Mouse (Mus musculus): ENCODE measurements around the gene Rin2.

The Rin2 gene

GRCm38 (mm10) chr2:145829231-145829630 lies 154.2 kb downstream of the Rin2 start:
- no peak for DNase-seq (ENCODE audit: low read depth)

DNA sequence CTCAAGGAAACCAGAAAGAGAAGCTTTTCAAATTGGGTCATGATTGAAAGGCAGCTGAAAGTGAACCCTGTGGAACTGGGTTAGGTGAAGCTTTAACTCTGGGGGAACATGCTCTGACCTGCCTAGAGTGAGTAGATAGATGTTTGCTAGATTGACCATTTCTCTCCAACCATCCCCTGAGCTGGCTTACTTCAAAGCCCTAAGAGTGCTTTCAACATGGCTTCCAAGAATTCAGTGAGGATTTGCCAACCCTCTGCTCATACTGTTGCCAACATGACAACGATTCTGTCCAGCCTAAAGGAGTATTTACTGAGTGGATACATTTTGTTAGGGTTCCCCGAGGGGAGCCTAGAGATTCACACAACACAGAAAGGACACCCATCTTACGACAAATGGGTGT lies 155.4 kb downstream of the Rin2 start:
- DNase-seq (ENCODE audit: low read depth), result no peak

DNA sequence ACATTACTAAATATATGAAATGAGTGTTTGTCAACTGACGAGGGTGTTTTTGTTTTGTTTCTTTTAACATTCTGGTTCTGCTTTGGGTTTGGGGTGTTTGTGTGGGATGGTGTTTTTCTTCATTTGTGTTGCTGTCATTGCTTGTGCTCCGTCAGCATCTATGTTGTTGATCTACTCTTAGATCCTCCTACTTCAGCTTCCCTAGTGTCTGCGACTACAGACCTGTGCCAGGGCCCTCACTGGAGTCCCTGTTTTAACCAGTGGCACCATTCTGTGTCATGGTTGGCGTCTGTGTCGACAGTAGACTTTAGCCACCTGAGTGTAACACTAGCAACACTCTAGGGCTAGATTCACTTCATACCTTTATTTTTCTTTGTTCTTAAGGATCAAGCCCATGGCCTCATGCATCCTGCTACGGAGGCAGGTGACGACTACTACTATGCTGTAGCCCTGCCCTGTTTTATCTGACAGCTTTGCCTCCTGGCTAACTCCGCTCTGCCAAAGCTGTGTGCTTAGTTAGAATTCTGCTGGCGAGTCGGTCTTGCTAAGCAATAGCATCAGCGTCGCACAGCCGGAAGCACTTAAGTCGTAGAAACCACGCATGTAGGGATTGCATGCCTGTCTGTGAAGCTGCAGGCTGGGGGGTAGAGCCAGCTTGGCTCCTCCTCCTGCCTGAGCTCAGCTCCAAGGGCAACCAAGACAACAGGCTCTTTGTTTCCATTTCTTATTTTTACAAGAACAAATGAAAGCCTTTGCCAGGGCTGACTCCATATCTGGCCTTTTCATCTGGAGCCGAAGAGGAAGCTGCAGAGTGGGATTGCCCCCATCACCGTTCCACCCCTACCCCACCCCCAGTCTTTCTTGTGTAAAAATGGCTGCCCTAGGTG lies 157.2 kb downstream of the Rin2 start:
- peak; percentile 87 for DNase-seq (ENCODE audit: low read depth)

DNA sequence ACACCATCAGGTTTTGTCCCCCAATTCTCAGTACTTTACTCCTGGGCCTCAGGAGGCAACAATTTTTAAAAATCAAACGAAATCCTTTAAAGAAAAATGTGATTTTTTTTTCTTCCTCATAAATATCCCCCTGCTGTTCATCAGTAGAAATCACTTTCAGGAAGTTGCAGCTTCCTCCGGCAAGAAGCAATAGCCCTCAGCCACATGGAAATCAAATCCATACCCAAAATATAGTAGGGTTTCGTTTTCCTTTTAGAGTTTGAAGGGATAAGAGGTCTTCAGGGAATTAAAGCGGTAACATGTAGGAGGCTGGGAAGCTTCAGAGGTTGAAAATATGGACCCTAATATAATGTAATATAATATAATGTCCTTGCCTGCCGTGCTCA lies 157.8 kb downstream of the Rin2 start:
- DNase-seq (ENCODE audit: low read depth), result no peak

DNA sequence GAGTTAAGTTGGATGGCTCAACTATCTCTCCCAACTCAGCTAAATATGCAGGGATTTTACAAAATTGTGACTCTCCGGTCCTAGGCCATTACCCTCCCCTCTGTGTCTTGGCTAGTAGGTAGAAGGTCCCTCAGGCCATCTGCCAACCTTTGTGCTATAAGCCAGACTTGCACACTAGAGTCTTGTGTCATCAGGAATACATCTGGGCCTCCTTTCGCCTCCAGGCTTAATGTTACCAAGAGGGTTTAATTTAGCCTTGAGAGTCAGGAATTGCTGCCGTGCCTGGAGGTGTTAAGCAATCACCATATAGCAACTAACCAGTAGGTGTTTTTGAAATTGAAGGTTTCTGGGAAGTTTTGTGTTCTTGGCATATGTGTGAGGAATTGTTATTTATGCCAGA lies 158.3 kb downstream of the Rin2 start:
- DNase-seq (ENCODE audit: low read depth), result no peak

- DNase-seq (ENCODE audit: low read depth), result no peak
Measured at GRCm38 (mm10) chr2:145835920-145836319, 160.9 kb downstream of the Rin2 start.

DNA sequence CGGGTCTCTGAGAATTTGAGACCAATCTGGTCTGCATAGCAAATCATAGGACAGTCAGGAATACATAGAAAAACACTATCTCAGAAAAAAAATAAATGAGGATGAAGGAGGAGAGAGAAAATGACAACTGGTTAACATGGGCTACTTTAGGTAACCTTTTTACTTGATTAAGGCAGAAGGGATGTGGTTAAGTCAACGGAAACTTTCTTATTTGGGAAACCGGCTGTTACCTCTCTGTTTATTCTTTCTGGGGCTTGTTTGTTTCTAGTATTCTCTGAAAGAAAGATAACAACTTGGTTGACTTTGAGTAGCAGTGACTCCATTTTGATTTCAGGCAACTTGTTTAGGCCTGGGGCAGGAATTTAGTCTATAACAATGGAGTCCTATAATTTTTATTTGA lies 163.7 kb downstream of the Rin2 start:
- peak; percentile 48 for DNase-seq (ENCODE audit: low read depth)

GRCm38 (mm10) chr2:145839565-145840315 lies 164.7 kb downstream of the Rin2 start:
- no peak for DNase-seq (ENCODE audit: low read depth)

GRCm38 (mm10) chr2:145840320-145840719 lies 165.3 kb downstream of the Rin2 start:
- no peak for DNase-seq (ENCODE audit: low read depth)

- DNase-seq (ENCODE audit: low read depth), result no peak
Measured at GRCm38 (mm10) chr2:145840910-145841870, 166.2 kb downstream of the Rin2 start.

DNA sequence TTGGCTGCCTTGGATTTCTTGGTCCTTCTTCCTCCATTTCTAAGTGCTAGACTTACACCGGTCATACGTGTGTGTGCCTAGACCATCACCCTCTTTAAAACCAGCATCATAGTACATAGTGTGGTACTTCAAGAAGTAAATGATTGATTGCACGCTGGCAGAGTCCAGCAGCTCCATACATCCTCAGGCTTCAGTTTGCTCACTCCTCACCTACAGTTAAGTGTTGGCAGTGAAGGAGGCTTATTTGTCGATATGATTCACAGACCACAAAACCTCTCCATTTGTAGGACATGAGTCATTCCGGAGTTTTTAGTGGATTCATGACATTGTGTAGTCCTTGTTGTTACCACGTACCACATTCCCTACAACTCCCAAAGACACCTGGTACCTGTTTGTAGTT lies 168.3 kb downstream of the Rin2 start:
- no peak for DNase-seq (ENCODE audit: low read depth)

DNA sequence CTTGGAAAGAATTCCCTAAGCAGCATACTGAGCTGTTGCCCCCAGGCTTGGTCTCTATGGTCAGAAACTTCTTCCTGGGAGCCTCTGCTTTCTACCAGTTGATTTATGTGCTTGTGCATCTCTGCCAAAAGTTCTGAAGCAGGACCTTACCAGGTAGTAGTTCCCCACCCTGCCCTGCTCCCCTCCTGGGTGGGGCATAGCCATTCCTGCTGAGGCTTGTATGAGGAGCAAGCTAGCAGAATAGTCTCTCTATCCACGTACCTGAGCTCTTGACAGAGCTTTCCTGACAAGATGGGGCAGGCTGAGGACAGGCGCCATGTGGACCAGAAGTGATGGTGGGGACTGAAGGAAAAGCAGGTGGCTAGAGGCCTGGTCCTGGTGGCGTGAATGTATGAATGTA lies 171.6 kb downstream of the Rin2 start:
- no peak for DNase-seq (ENCODE audit: low read depth)

- no peak for DNase-seq (ENCODE audit: low read depth)
Measured at GRCm38 (mm10) chr2:145849170-145849905, 174.3 kb downstream of the Rin2 start.

DNA sequence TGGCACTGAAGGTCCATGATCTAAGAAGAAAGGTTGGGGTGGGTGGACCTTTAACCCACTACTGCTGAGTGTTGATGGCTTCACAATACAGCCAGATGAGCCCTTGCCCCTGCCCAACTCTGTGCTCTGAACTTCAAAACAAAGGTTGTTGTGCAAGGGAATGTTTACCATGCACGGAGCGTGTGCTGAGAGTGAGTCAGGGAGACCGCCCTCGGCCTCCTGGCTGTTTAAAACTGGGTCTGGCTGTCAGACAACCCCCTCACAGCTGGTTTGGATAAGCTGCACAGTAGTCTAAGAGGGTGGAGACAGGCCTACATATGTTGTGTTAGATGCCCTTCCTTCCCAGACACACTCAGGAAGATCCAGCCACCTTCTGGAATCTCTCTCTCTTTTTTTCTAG lies 175.8 kb downstream of the Rin2 start:
- DNase-seq (ENCODE audit: low read depth), result no peak

DNA sequence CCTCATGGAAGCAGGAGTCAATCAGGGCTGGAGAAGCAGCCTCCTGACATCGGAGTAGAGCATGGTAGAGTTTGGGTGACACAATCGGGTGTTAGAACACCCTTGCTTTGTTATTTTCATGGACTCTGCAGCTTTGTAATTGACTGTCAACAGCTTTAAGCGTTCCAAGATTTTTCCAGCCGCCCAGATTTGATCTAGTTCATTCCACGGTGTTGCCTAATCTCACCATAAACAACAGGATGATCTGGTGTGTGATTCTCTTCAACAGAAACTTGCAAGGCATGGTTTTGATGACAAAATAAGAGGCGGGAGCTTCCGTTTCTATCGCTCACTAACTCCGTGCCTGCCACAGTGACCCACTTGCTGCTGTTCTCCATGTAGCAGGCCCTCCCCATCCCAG lies 180.8 kb downstream of the Rin2 start:
- no peak for DNase-seq (ENCODE audit: low read depth)

GRCm38 (mm10) chr2:145857864-145858263 lies 182.8 kb downstream of the Rin2 start:
- DNase-seq (ENCODE audit: low read depth), result no peak

DNA sequence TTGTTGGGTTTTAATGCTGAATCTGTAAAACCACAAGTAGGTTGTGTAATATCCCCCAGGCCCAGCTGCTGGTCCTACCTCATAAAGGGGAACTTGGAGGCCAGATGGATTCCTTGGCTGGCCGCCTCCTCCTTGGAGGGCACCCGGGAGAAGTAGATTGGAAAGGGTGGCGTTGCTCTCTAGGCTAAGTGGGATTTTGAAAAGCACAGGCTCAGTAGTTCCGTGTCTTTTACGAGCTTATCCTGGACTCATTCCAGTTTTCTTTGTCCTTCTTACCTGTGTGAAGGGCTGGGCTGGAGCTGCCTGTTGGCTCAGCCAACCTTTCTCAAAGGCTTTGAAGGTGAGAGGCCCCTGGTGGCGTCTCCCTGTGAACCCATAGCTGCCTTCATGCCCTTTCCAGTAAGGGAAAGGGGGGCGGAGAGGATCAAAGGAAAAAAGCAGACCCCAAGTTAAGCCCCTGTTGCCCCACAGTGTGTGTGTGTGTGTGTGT lies 184.5 kb downstream of the Rin2 start:
- DNase-seq (ENCODE audit: low read depth), result no peak

GRCm38 (mm10) chr2:145859932-145860801 lies 185.2 kb downstream of the Rin2 start:
- DNase-seq (ENCODE audit: low read depth), result no peak

GRCm38 (mm10) chr2:145861193-145862123 lies 186.4 kb downstream of the Rin2 start:
- no peak for DNase-seq (ENCODE audit: low read depth)
